Mouse (Mus musculus) embryonic facial prominence, embryonic 11.5 days (tissue): Measurements from ENCODE around the gene 1700020D05Rik. TPM values are rescaled to one million over a fixed set of nuclear protein-coding genes. Genes with fewer than 3 reads are reported as not detected.

Experiments used
- polyA plus RNA-seq: library from polyadenylated mRNA; unstranded; fragments of >200 nt; fragmentation: Nextera tagmentation; extraction: Ambion mirVana; gene quantifications from 2 replicates; pipeline ENCODE4 v1.2.1, GENCODE M21; 2014

Gene 1700020D05Rik
- polyA plus RNA-seq, 1 experiment from 2014 or later, result not detected

Other genes starting within 250 kb of the 1700020D05Rik start
- gene Pacs1, start 230.7 kb downstream of the 1700020D05Rik start, polyA plus RNA-seq, result 24.4 and 28.4 TPM in 2 replicates
- gene Sf3b2, start 208.3 kb downstream of the 1700020D05Rik start, polyA plus RNA-seq, result 375 and 387 TPM in 2 replicates
- 8.5 and 11.3 TPM in 2 replicates for gene Gal3st3, start 205.5 kb downstream of the 1700020D05Rik start, polyA plus RNA-seq
- gene Catsper1, start 168.0 kb downstream of the 1700020D05Rik start, polyA plus RNA-seq, result not detected in 2 replicates
- gene Cst6, start 154.2 kb downstream of the 1700020D05Rik start, polyA plus RNA-seq, result 0.69 and 1.3 TPM in 2 replicates
- 58.2 and 63.7 TPM in 2 replicates for gene Eif1ad, start 137.0 kb downstream of the 1700020D05Rik start, polyA plus RNA-seq
- gene Banf1, start 136.6 kb downstream of the 1700020D05Rik start, polyA plus RNA-seq, result 464 and 487 TPM in 2 replicates
- 72.9 and 76.1 TPM in 2 replicates for gene Sart1, start 115.1 kb downstream of the 1700020D05Rik start, polyA plus RNA-seq
- gene Tsga10ip, start 101.3 kb downstream of the 1700020D05Rik start, polyA plus RNA-seq, result 0.15 and 0.36 TPM in 2 replicates
- gene Drap1, start 78.8 kb downstream of the 1700020D05Rik start, polyA plus RNA-seq, result 204 and 213 TPM in 2 replicates
- 33.2 and 36.7 TPM in 2 replicates for gene AI837181, start 78.6 kb downstream of the 1700020D05Rik start, polyA plus RNA-seq
- gene Fosl1, start 56.2 kb downstream of the 1700020D05Rik start, polyA plus RNA-seq, result not detected in 2 replicates
- 7.5 and 7.8 TPM in 2 replicates for gene Ccdc85b, start 45.9 kb downstream of the 1700020D05Rik start, polyA plus RNA-seq
- 105 and 115 TPM in 2 replicates for gene Fibp, start 43.2 kb downstream of the 1700020D05Rik start, polyA plus RNA-seq
- 1.1 and 1.4 TPM in 2 replicates for gene Ctsw, start 35.3 kb downstream of the 1700020D05Rik start, polyA plus RNA-seq
- gene Efemp2, start 29.8 kb downstream of the 1700020D05Rik start, polyA plus RNA-seq, result 80.9 and 91.9 TPM in 2 replicates
- 29.6 and 39.2 TPM in 2 replicates for gene Mus81, start 15.4 kb downstream of the 1700020D05Rik start, polyA plus RNA-seq
- 3,308 and 3,397 TPM in 2 replicates for gene Cfl1, start 13.3 kb downstream of the 1700020D05Rik start, polyA plus RNA-seq
- gene Snx32, start 6.8 kb upstream of the 1700020D05Rik start, polyA plus RNA-seq, result 8.7 and 9.8 TPM in 2 replicates
- 0.62 and 1.4 TPM in 2 replicates for gene Ovol1, start 56.9 kb upstream of the 1700020D05Rik start, polyA plus RNA-seq
- 1.7 and 2.1 TPM in 2 replicates for gene Ap5b1, start 64.2 kb upstream of the 1700020D05Rik start, polyA plus RNA-seq
- gene Rnaseh2c, start 98.1 kb upstream of the 1700020D05Rik start, polyA plus RNA-seq, result 156 and 157 TPM in 2 replicates
- gene Kat5, start 106.5 kb upstream of the 1700020D05Rik start, polyA plus RNA-seq, result 28.9 and 32.2 TPM in 2 replicates
- 37.0 and 39.1 TPM in 2 replicates for gene Rela, start 133.7 kb upstream of the 1700020D05Rik start, polyA plus RNA-seq
- gene Sipa1, start 159.9 kb upstream of the 1700020D05Rik start, polyA plus RNA-seq, result 12.4 and 13.2 TPM in 2 replicates
- 13.1 and 14.6 TPM in 2 replicates for gene Map3k11, start 185.0 kb upstream of the 1700020D05Rik start, polyA plus RNA-seq
- gene Pcnx3, start 185.1 kb upstream of the 1700020D05Rik start, polyA plus RNA-seq, result 17.5 and 22.0 TPM in 2 replicates
- not detected in 2 replicates for gene Kcnk7, start 200.6 kb upstream of the 1700020D05Rik start, polyA plus RNA-seq
- 4.5 and 5.5 TPM in 2 replicates for gene Ehbp1l1, start 222.5 kb upstream of the 1700020D05Rik start, polyA plus RNA-seq
- gene Fam89b, start 225.9 kb upstream of the 1700020D05Rik start, polyA plus RNA-seq, result 137 and 151 TPM in 2 replicates
- 5.9 and 9.5 TPM in 2 replicates for gene Ltbp3, start 237.1 kb upstream of the 1700020D05Rik start, polyA plus RNA-seq